Mouse (Mus musculus): Measurements from ENCODE around the gene Nat14.

Nat14 gene

GRCm38 (mm10) chr7:4948386-4948785 lies 26.6 kb downstream of the Nat14 start:
- DNase-seq (ENCODE audit: low read depth), result peak; percentile 65

- DNase-seq (ENCODE audit: low read depth), result peak; percentile 39
Observed at GRCm38 (mm10) chr7:4950561-4951342, 28.9 kb downstream of the Nat14 start.

GRCm38 (mm10) chr7:4953815-4954445 lies 32.1 kb downstream of the Nat14 start:
- DNase-seq (ENCODE audit: low read depth), result no peak

- no peak for DNase-seq (ENCODE audit: low read depth)
Observed at GRCm38 (mm10) chr7:4957361-4957760, 35.5 kb downstream of the Nat14 start.

- no peak for DNase-seq (ENCODE audit: low read depth)
Observed at GRCm38 (mm10) chr7:4963527-4963926, 41.7 kb downstream of the Nat14 start.

- peak; percentile 87 for DNase-seq (ENCODE audit: low read depth)
Observed at GRCm38 (mm10) chr7:4964272-4964671, 42.4 kb downstream of the Nat14 start, which contains the start of gene Sbk2. Gene Sbk2 (minus strand): TSS chr7:4964406.

- DNase-seq (ENCODE audit: low read depth), result no peak
Observed at GRCm38 (mm10) chr7:4964988-4965387, 43.2 kb downstream of the Nat14 start.

GRCm38 (mm10) chr7:4971068-4971467 lies 49.2 kb downstream of the Nat14 start, which contains the start of gene Sbk3:
Gene Sbk3 (minus strand): TSS chr7:4971168.
- DNase-seq (ENCODE audit: low read depth), result no peak

GRCm38 (mm10) chr7:4971710-4972109 lies 49.9 kb downstream of the Nat14 start:
- no peak for DNase-seq (ENCODE audit: low read depth)

- DNase-seq (ENCODE audit: low read depth), result peak; percentile 87
Observed at GRCm38 (mm10) chr7:4972321-4973047, 50.7 kb downstream of the Nat14 start.
